Mouse (Mus musculus): ENCODE measurements around the gene Lrp10. TPM values are rescaled to one million over a fixed set of nuclear protein-coding genes. Genes with fewer than 3 reads are reported as not detected.

The Lrp10 gene
- polyA plus RNA-seq, 1 experiment from 2014 or later: 59.3 TPM

GRCm38 (mm10) chr14:54477172-54477909 is 13.4 kb downstream of the Lrp10 start:
- no peak overlapping the region for H3K4me3 ChIP-seq (ENCODE audit: low read depth, low read length)
- no peak overlapping the region for H3K27ac ChIP-seq (replicated peaks)
- no peaks in the 10 kb centered on the region for H3K36me3 ChIP-seq (ENCODE audit: control insufficient read depth, insufficient read depth, low read length)
- no peak overlapping the region for H3K4me2 ChIP-seq (replicated peaks; ENCODE audit: low read depth)
- WGBS: 84% methylated on average over 15 of the region's 15 CpGs
- ATAC-seq (ENCODE audit: low FRiP score, low TSS enrichment): no peak
- no peaks in the 10 kb centered on the region for H3K9me3 ChIP-seq (ENCODE audit: control insufficient read depth, low read length)
- DNase-seq (ENCODE audit: low spot score): no peak
- peaks cover 6% of the 10 kb centered on the region; the same call in 1 of the 2 replicates for H3K27me3 ChIP-seq (ENCODE audit: control insufficient read depth, insufficient read depth, low read length)
- no peak overlapping the region for H3K9ac ChIP-seq (ENCODE audit: low read length)
- TF ChIP-seq EP300 (optimal IDR thresholded peaks at IDR 0.05) (no peak), CTCF (IDR thresholded peaks at IDR 0.05; ENCODE audit: low read depth) (no peak)
- 0 out of 2 replicates have a peak, but pooled peaks cover 4% of the 10 kb centered on the region for H3K4me1 ChIP-seq (replicated peaks; ENCODE audit: control insufficient read depth, insufficient read depth)

- H3K4me2 ChIP-seq (replicated peaks; ENCODE audit: low read depth): peak overlapping the region; percentile 63
- H3K27me3 ChIP-seq (ENCODE audit: control insufficient read depth, insufficient read depth, low read length): peaks cover 6% of the 10 kb centered on the region; the same call in 1 of the 2 replicates
- H3K4me3 ChIP-seq (ENCODE audit: low read depth, low read length): peak overlapping the region; percentile 38
- 3% methylated on average over 40 of the region's 40 CpGs for whole genome bisulfite sequencing
- TF ChIP-seq CTCF (IDR thresholded peaks at IDR 0.05; ENCODE audit: low read depth) (no peak), EP300 (optimal IDR thresholded peaks at IDR 0.05) (no peak)
- no peaks in the 10 kb centered on the region for H3K36me3 ChIP-seq (ENCODE audit: control insufficient read depth, insufficient read depth, low read length)
- no peaks in the 10 kb centered on the region for H3K9me3 ChIP-seq (ENCODE audit: control insufficient read depth, low read length)
- DNase-seq (ENCODE audit: low spot score): no peak
- ATAC-seq (ENCODE audit: low FRiP score, low TSS enrichment): no peak
- peak overlapping the region; percentile 53 for H3K9ac ChIP-seq (ENCODE audit: low read length)
- no peak overlapping the region for H3K27ac ChIP-seq (replicated peaks)
- H3K4me1 ChIP-seq (replicated peaks; ENCODE audit: control insufficient read depth, insufficient read depth): 0 out of 2 replicates have a peak, but pooled peaks cover 4% of the 10 kb centered on the region
Measured at GRCm38 (mm10) chr14:54479451-54479920, 15.5 kb downstream of the Lrp10 start.

GRCm38 (mm10) chr14:54480673-54481072 is 16.7 kb downstream of the Lrp10 start:
- no peaks in the 10 kb centered on the region for H3K9me3 ChIP-seq (ENCODE audit: control insufficient read depth, low read length)

GRCm38 (mm10) chr14:54481402-54481801 is 17.5 kb downstream of the Lrp10 start:
- no peak for ATAC-seq (ENCODE audit: low FRiP score, low TSS enrichment)
- Histone ChIP-seq H3K4me3 (ENCODE audit: low read depth, low read length) (no peak overlapping the region), H3K4me1 (replicated peaks; ENCODE audit: control insufficient read depth, insufficient read depth) (0 out of 2 replicates have a peak, but pooled peaks cover under 1% of the 10 kb centered on the region), H3K36me3 (ENCODE audit: control insufficient read depth, insufficient read depth, low read length) (no peaks in the 10 kb centered on the region), H3K27ac (replicated peaks) (no peak overlapping the region), H3K9ac (ENCODE audit: low read length) (no peak overlapping the region), H3K9me3 (ENCODE audit: control insufficient read depth, low read length) (no peaks in the 10 kb centered on the region), H3K4me2 (replicated peaks; ENCODE audit: low read depth) (no peak overlapping the region), H3K27me3 (ENCODE audit: control insufficient read depth, insufficient read depth, low read length) (peaks cover 6% of the 10 kb centered on the region; the same call in 1 of the 2 replicates)
- TF ChIP-seq CTCF (IDR thresholded peaks at IDR 0.05; ENCODE audit: low read depth) (no peak), EP300 (optimal IDR thresholded peaks at IDR 0.05) (no peak)
- 74% methylated on average over 8 of the region's 8 CpGs for WGBS
- DNase-seq (ENCODE audit: low spot score): no peak

More at GRCm38 (mm10) chr14:54480673-54481072, 16.7 kb downstream of the Lrp10 start:
- H3K27ac ChIP-seq (replicated peaks): no peak overlapping the region
- H3K9ac ChIP-seq (ENCODE audit: low read length): no peak overlapping the region
- H3K36me3 ChIP-seq (ENCODE audit: control insufficient read depth, insufficient read depth, low read length): no peaks in the 10 kb centered on the region
- no peak overlapping the region for H3K4me2 ChIP-seq (replicated peaks; ENCODE audit: low read depth)
- ATAC-seq (ENCODE audit: low FRiP score, low TSS enrichment) (no peak), DNase-seq (ENCODE audit: low spot score) (no peak)
- TF ChIP-seq EP300 (optimal IDR thresholded peaks at IDR 0.05) (no peak), CTCF (IDR thresholded peaks at IDR 0.05; ENCODE audit: low read depth) (no peak)
- no peak overlapping the region for H3K4me3 ChIP-seq (ENCODE audit: low read depth, low read length)
- H3K4me1 ChIP-seq (replicated peaks; ENCODE audit: control insufficient read depth, insufficient read depth): 0 out of 2 replicates have a peak, but pooled peaks cover 4% of the 10 kb centered on the region
- WGBS: 77% methylated on average over 6 of the region's 6 CpGs
- H3K27me3 ChIP-seq (ENCODE audit: control insufficient read depth, insufficient read depth, low read length): peaks cover 6% of the 10 kb centered on the region; the same call in 1 of the 2 replicates

- Histone ChIP-seq H3K9ac (ENCODE audit: low read length) (no peak overlapping the region), H3K4me3 (ENCODE audit: low read depth, low read length) (no peak overlapping the region), H3K27ac (replicated peaks) (no peak overlapping the region), H3K4me1 (replicated peaks; ENCODE audit: control insufficient read depth, insufficient read depth) (no peaks in the 10 kb centered on the region), H3K27me3 (ENCODE audit: control insufficient read depth, insufficient read depth, low read length) (peaks cover 6% of the 10 kb centered on the region; the same call in 1 of the 2 replicates), H3K36me3 (ENCODE audit: control insufficient read depth, insufficient read depth, low read length) (no peaks in the 10 kb centered on the region), H3K4me2 (replicated peaks; ENCODE audit: low read depth) (no peak overlapping the region), H3K9me3 (ENCODE audit: control insufficient read depth, low read length) (no peaks in the 10 kb centered on the region)
- DNase-seq (ENCODE audit: low spot score): peak; percentile 49
- ATAC-seq (ENCODE audit: low FRiP score, low TSS enrichment): peak; percentile 49; the same call in 1 of the 2 replicates
- 42% methylated on average over 9 of the region's 9 CpGs for WGBS
- no peak for TF ChIP-seq EP300 (optimal IDR thresholded peaks at IDR 0.05)
- peak; percentile 76 for TF ChIP-seq CTCF (IDR thresholded peaks at IDR 0.05; ENCODE audit: low read depth)
Measured at GRCm38 (mm10) chr14:54482498-54482897, 18.6 kb downstream of the Lrp10 start.

GRCm38 (mm10) chr14:54485899-54486298 is 22.0 kb downstream of the Lrp10 start:
- no peak for TF ChIP-seq EP300 (optimal IDR thresholded peaks at IDR 0.05)
- TF ChIP-seq CTCF (IDR thresholded peaks at IDR 0.05; ENCODE audit: low read depth): no peak
- DNase-seq (ENCODE audit: low spot score) (no peak), ATAC-seq (ENCODE audit: low FRiP score, low TSS enrichment) (no peak)
- WGBS: 87% methylated on average over 7 of the region's 7 CpGs
- Histone ChIP-seq H3K4me2 (replicated peaks; ENCODE audit: low read depth) (no peak overlapping the region), H3K27ac (replicated peaks) (no peak overlapping the region), H3K9me3 (ENCODE audit: control insufficient read depth, low read length) (no peaks in the 10 kb centered on the region), H3K36me3 (ENCODE audit: control insufficient read depth, insufficient read depth, low read length) (no peaks in the 10 kb centered on the region), H3K4me1 (replicated peaks; ENCODE audit: control insufficient read depth, insufficient read depth) (no peaks in the 10 kb centered on the region), H3K27me3 (ENCODE audit: control insufficient read depth, insufficient read depth, low read length) (no peaks in the 10 kb centered on the region), H3K9ac (ENCODE audit: low read length) (no peak overlapping the region), H3K4me3 (ENCODE audit: low read depth, low read length) (no peak overlapping the region)
